Mouse (Mus musculus) kidney, embryonic 15.5 days (tissue): ENCODE measurements at regions not wholly inside any gene's neighbourhood (a gene's known extent, or its start where the extent isn't known, plus 50 kb on each side); places are given as distances from the start of the nearest gene placed in this dataset.
"Not testable (repeated sequence)": the region's sequence is repeated elsewhere in the genome, so short reads cannot be mapped to it uniquely, and the experiment has no call there.

Source experiments
- ATAC-seq: fragments of 200-750 bp; cut with Nextera tagmentation; replicated peaks from 2 replicates; pipeline ENCODE4 v1.8.0; 2017; ENCODE audit warnings: moderate TSS enrichment; ENCODE audit not compliant: low FRiP score
- H3K27ac ChIP-seq: fragments of 300-500 bp; sonication (generic); 2 replicates; pipeline ENCODE4 v1.5.1; 2015; ENCODE audit warnings: mild to moderate bottlenecking, inconsistent platforms
- H3K27me3 ChIP-seq: fragments of 300-500 bp; sonication (generic); 2 replicates; pipeline ENCODE4 v1.6.1; 2015; ENCODE audit warnings: inconsistent platforms
- H3K36me3 ChIP-seq: fragments of 300-500 bp; sonication (generic); 2 replicates; pipeline ENCODE4 v1.6.1; 2015; ENCODE audit warnings: inconsistent platforms
- H3K4me1 ChIP-seq: fragments of 300-500 bp; sonication (generic); 2 replicates; pipeline ENCODE4 v1.6.1; 2015; ENCODE audit warnings: inconsistent platforms
- H3K4me2 ChIP-seq: fragments of 300-500 bp; sonication (generic); 2 replicates; pipeline ENCODE4 v1.6.1; 2015; ENCODE audit warnings: moderate library complexity, mild to moderate bottlenecking, inconsistent platforms
- H3K4me3 ChIP-seq: fragments of 300-500 bp; sonication (generic); replicated peaks from 2 replicates; pipeline ENCODE4 v1.5.1; 2015; ENCODE audit warnings: mild to moderate bottlenecking, inconsistent platforms
- H3K9ac ChIP-seq: fragments of 300-500 bp; sonication (generic); 2 replicates; pipeline ENCODE4 v1.6.1; 2015; ENCODE audit warnings: mild to moderate bottlenecking, inconsistent platforms
- H3K9me3 ChIP-seq: fragments of 300-500 bp; sonication (generic); replicated peaks from 2 replicates; pipeline ENCODE4 v1.6.1; 2016; ENCODE audit warnings: inconsistent platforms
- WGBS: fragments of 180-500 bp; shearing (Covaris S2); methylation state at CpG from one replicate; pipeline ENCODE4 v1.1.7; 2015; ENCODE audit warnings: mixed read lengths; 5-methylcytosine and 5-hydroxymethylcytosine counted together

DNA sequence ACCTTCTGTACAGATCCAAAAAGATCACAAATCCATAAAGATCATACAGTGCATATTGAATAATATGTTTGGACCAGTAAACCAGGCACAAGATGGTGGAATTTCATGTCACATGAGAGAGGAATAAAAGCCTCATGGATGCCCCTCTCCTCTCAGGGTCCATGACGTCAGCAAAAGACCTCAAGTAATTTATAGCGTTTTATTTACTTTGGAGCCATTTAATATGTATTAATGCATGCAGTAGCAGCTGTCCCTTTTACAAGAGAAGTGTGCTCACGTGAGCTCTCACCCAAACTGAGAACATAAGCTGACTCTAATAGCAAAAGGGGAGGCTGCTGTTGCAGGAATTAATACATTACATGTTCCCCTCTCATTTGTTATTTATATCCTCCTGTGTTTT, 355.7 kb upstream of the Cypt12 start:
- 33% methylated on average over 3 of the region's 3 CpGs for WGBS
- no peak overlapping the region for H3K9ac ChIP-seq

DNA sequence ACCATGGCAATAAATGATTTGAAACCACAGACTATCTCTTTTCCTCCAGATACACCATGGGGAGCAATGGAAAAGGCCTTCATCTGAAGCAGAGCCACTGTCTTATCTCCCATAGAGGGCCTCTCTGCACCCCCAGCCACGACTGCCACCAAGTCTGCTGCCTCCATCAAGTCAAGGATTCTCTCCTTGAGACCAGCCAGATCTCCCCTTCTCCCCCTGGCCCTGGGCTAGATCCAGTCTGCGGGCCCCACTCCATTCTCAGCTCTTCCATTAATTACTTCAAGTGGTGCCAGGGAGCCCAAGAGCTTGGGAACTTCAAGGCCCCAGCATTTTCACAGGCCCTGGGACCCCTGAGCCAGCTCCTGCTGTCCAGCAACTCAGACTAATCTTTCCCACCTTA, 351.8 kb upstream of the Cypt12 start:
- no peaks in the 10 kb centered on the region for H3K27me3 ChIP-seq
- no peaks in the 10 kb centered on the region for H3K36me3 ChIP-seq
- no peak overlapping the region for H3K9ac ChIP-seq
- 74% methylated on average over 2 of the region's 2 CpGs for WGBS
- ATAC-seq: no peak
- H3K9me3 ChIP-seq: no peaks in the 10 kb centered on the region
- H3K4me1 ChIP-seq: no peaks in the 10 kb centered on the region
- no peak overlapping the region for H3K4me3 ChIP-seq
- no peak overlapping the region for H3K4me2 ChIP-seq
- no peak overlapping the region for H3K27ac ChIP-seq

More for the DNA sequence above, 355.7 kb upstream of the Cypt12 start:
- Histone ChIP-seq H3K36me3 (no peaks in the 10 kb centered on the region), H3K27me3 (no peaks in the 10 kb centered on the region), H3K4me1 (no peaks in the 10 kb centered on the region), H3K4me2 (no peak overlapping the region), H3K27ac (no peak overlapping the region), H3K9me3 (no peaks in the 10 kb centered on the region), H3K4me3 (no peak overlapping the region)
- ATAC-seq: no peak

DNA sequence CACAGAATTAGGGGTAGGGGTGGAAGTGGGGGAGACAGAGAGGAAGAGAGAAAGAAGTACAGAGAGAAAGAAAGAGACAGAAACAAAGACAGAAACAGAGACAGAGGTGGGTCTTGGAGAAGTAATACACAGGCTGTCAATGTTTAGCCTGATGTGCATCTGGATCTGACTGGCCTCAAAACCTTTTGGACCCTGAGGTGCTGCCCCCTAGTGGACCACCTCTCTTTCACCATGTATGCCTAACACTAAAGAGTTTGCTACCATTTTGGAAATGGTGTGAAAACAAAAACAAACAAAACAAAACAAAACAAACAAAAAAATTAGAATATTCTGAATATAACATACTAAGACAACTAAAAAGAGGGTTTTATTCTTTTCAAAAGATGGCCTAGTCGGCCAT, 334.7 kb upstream of the Cypt12 start:
- WGBS: 77% methylated on average over 1 of the region's 1 CpGs
- no peak for ATAC-seq
- no peak overlapping the region for H3K4me2 ChIP-seq

DNA sequence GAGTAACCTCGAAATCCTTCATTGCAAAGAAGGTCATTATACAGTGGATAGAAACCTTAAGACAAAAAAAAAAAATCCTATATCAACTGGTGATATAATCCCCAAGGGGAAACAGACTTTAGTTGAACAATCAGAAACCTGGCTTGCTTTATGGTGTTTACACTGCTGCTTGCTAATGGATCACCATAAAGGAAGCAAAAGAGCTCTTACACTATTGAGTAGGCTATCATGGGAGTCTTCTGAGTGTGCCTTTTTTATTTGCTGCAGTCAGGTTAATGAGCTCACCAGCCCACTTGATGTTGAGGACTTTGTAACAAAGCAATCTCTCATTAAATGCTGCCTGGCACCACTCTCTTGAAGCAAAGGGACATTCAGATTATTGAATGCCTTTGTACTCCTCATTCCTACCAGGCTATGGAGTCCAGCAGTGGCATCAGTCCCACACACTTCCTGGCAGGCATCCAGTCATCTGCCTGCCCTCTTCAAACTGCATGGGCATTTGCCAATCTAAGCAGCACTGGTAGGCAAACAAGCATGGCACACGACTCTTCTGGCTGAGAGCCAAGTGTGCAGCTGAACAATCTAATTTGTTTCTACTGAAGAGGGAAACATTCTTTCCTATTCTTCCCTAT, 331.7 kb upstream of the Cypt12 start:
- Histone ChIP-seq H3K27ac (no peak overlapping the region), H3K4me3 (no peak overlapping the region), H3K4me1 (no peaks in the 10 kb centered on the region), H3K36me3 (no peaks in the 10 kb centered on the region), H3K9me3 (no peaks in the 10 kb centered on the region), H3K27me3 (no peaks in the 10 kb centered on the region), H3K9ac (no peak overlapping the region), H3K4me2 (no peak overlapping the region)
- WGBS: 61% methylated on average over 2 of the region's 2 CpGs
- no peak for ATAC-seq

More for the DNA sequence above, 334.7 kb upstream of the Cypt12 start:
- no peak overlapping the region for H3K4me3 ChIP-seq
- H3K36me3 ChIP-seq: no peaks in the 10 kb centered on the region
- no peaks in the 10 kb centered on the region for H3K4me1 ChIP-seq
- no peak overlapping the region for H3K27ac ChIP-seq
- no peaks in the 10 kb centered on the region for H3K27me3 ChIP-seq
- H3K9ac ChIP-seq: no peak overlapping the region
- no peaks in the 10 kb centered on the region for H3K9me3 ChIP-seq

DNA sequence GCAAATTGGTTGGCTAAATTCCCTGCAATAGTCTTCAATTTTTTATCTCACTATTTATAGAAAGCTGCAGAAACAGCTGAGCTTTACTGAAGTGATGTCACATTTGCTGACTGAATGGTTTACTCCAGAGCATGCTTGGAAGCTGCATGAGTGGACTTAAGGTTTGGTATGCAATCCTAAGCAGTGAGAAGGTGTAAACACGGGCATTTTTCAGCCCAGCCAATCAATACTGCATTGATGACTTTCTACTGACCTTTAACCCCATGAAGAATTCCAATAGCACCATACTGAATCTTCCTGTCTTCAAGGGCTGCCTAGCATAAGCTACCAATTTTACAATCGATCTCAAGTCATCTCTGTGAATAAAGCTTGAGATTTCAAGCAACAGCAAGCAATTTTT, 328.7 kb upstream of the Cypt12 start:
- no peaks in the 10 kb centered on the region for H3K4me1 ChIP-seq
- H3K4me3 ChIP-seq: no peak overlapping the region
- no peaks in the 10 kb centered on the region for H3K36me3 ChIP-seq
- 50% methylated on average over 2 of the region's 2 CpGs for WGBS
- H3K9me3 ChIP-seq: no peaks in the 10 kb centered on the region
- H3K27me3 ChIP-seq: no peaks in the 10 kb centered on the region
- no peak overlapping the region for H3K9ac ChIP-seq
- no peak overlapping the region for H3K4me2 ChIP-seq
- ATAC-seq: no peak
- H3K27ac ChIP-seq: no peak overlapping the region

DNA sequence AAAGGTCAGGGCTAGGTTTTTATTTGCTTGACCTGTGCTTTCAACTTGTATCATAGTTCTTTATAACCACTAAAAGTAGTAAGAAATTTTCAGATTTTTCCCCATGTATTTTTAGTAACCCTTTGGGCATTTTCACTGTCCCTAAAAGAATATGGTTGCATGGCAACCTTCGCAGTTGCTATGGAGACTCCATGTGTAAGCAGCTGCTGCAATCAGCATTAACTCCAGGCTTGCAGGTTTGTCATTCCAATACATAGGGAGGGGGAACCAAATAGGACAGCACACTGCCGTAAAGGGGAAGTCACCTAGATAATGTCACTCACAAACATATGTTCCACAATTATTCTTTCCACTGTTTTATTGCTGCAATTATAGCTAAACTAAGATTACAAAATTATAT, 328.3 kb upstream of the Cypt12 start:
- Histone ChIP-seq H3K4me3 (no peak overlapping the region), H3K4me1 (no peaks in the 10 kb centered on the region)

DNA sequence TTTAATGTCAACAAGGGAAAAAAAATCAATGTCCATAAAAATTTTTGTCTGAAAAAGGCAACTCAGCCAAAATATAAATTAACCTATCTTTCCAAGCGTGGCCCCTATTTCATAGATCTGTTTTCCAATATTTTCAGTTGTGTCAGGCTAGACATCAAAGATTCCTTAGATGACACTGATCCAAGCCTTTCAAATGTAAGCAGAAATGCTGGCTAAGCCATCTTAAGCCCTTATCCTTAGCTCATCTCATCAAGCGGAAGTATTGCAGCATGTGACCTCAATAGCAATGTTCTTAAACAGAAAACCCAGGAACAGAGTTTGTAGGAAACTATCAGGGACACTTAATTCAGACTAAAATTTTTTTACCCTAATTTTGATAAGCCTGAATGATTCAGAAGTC, 327.8 kb upstream of the Cypt12 start:
- Histone ChIP-seq H3K4me1 (no peaks in the 10 kb centered on the region), H3K9ac (no peak overlapping the region), H3K27ac (no peak overlapping the region), H3K36me3 (no peaks in the 10 kb centered on the region), H3K4me2 (no peak overlapping the region), H3K9me3 (no peaks in the 10 kb centered on the region), H3K4me3 (no peak overlapping the region), H3K27me3 (no peaks in the 10 kb centered on the region)
- ATAC-seq: no peak
- 83% methylated on average over 2 of the region's 2 CpGs for WGBS

More for the DNA sequence above, 328.3 kb upstream of the Cypt12 start:
- Histone ChIP-seq H3K27ac (no peak overlapping the region), H3K4me2 (no peak overlapping the region), H3K27me3 (no peaks in the 10 kb centered on the region), H3K9me3 (no peaks in the 10 kb centered on the region), H3K36me3 (no peaks in the 10 kb centered on the region), H3K9ac (no peak overlapping the region)
- ATAC-seq: no peak
- 54% methylated on average over 2 of the region's 2 CpGs for WGBS

DNA sequence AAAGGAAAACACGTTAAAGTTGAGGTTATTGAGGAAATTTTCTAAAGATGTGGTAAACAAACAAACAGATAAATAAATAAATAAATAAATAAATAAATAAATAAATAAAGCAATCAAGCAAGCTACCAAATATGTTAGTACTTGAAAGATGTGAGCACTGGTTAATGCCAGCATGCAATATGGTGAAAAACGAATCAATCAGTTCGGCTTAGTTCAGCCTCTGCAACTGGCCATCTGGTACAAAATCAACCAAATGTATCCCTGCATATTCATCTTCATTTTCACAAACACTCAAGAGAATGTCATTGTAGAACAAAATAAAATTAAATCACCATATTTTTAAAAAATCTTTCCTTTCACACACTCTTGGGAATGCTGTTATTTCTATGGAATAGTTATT, 315.7 kb upstream of the Cypt12 start:
- no peaks in the 10 kb centered on the region for H3K27me3 ChIP-seq
- H3K4me2 ChIP-seq: no peak overlapping the region
- H3K27ac ChIP-seq: no peak overlapping the region
- H3K4me1 ChIP-seq: no peaks in the 10 kb centered on the region
- H3K36me3 ChIP-seq: no peaks in the 10 kb centered on the region
- H3K4me3 ChIP-seq: no peak overlapping the region
- H3K9ac ChIP-seq: no peak overlapping the region
- WGBS: 88% methylated on average over 3 of the region's 3 CpGs
- no peaks in the 10 kb centered on the region for H3K9me3 ChIP-seq
- ATAC-seq: no peak

DNA sequence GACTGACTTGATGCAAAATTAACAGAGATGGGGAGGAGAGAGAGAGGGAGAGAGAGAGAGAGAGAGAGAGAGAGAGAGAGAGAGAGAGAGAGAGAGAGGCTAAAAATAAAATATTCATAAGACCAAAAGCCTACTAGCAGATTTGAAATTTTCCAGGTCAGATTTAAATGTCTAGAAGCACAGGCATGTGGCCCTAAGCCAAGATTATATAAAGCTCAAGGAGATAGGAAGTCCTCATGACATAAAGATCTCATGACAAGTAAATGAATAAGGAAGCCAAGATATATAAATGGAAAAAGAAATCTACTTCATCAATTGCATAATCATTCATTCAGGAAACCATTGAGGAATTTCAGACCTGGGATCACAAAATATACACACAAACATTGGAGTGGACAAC, 311.9 kb upstream of the Cypt12 start:
- no peaks in the 10 kb centered on the region for H3K36me3 ChIP-seq
- H3K9me3 ChIP-seq: no peaks in the 10 kb centered on the region
- H3K4me2 ChIP-seq: no peak overlapping the region
- no peaks in the 10 kb centered on the region for H3K27me3 ChIP-seq
- no peak overlapping the region for H3K9ac ChIP-seq
- no peak overlapping the region for H3K27ac ChIP-seq
- no peak for ATAC-seq
- H3K4me3 ChIP-seq: no peak overlapping the region
- H3K4me1 ChIP-seq: no peaks in the 10 kb centered on the region

DNA sequence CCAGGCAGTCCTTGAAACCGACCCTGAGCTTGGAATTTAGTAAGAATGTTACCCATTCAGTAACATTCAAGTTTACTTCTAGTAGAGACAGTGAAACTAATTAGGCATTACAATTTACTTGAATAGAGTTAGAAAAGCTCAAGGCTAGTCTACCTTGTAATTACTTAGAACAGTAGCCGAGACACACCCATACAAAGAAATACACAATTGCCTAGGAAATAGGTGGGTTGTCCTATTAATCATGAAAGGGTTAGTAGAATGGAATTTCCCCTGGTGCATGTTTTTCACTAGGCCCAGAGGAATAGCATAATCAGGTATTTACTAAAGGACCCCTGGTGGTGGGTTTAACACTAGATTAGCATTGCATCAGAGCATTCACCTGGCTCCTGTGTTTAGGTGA, 288.2 kb upstream of the Cypt12 start:
- WGBS: 85% methylated on average over 2 of the region's 2 CpGs
- H3K27me3 ChIP-seq, ATAC-seq: not testable (repeated sequence)

DNA sequence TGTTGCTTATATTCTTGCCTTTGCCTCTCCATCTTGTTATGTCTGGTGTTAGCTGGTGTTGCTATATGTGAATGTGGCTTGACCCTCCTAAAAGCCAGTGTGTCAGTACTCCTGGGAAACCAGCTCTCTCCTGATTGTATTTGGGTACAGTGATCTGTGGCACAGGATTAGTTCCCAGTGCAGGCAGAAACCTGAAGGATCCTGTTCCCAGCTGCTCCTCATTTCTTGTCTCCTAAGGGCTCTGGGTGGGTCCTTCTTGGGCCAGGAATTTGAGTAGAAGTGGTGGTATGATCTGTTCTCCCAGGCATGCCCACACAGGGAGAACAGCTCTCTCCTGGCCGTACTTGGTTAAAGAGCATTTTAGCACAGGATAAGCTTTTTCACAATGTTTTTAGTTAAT, 286.2 kb upstream of the Cypt12 start:
- Histone ChIP-seq H3K4me2 (no peak overlapping the region), H3K36me3 (no peaks in the 10 kb centered on the region), H3K27me3 (no peaks in the 10 kb centered on the region), H3K9ac (no peak overlapping the region), H3K9me3 (no peaks in the 10 kb centered on the region), H3K4me3 (no peak overlapping the region), H3K4me1 (no peaks in the 10 kb centered on the region), H3K27ac (no peak overlapping the region)
- ATAC-seq: no peak
- WGBS: 77% methylated on average over 1 of the region's 1 CpGs

More for the DNA sequence above, 288.2 kb upstream of the Cypt12 start:
- H3K4me1 ChIP-seq, H3K9ac ChIP-seq, H3K36me3 ChIP-seq, H3K27ac ChIP-seq, H3K4me3 ChIP-seq, H3K4me2 ChIP-seq, H3K9me3 ChIP-seq: not testable (repeated sequence)

DNA sequence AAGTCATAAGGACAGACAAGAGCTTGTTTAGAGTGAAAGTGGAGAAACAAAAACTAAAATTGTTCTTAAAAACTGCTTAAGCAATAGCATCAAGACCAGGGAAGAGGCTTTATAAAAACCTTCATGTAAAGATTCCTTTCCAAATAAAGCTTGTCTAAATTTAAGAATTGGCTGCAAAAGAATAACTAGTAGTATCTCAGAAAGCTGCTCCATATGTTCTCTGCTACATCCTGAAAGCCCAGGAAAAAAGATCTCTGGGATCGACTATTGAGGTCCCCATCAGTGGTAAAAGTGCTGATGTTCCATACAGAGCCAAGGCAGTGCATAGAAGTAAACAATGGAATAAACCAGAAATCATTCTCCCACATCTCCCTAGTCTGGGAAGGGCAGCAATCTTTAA, 281.2 kb upstream of the Cypt12 start:
- Histone ChIP-seq H3K4me3 (no peak overlapping the region), H3K4me1 (no peaks in the 10 kb centered on the region), H3K27ac (no peak overlapping the region), H3K9ac (no peak overlapping the region), H3K4me2 (no peak overlapping the region), H3K27me3 (no peaks in the 10 kb centered on the region), H3K9me3 (no peaks in the 10 kb centered on the region), H3K36me3 (no peaks in the 10 kb centered on the region)
- WGBS: 76% methylated on average over 1 of the region's 1 CpGs
- no peak for ATAC-seq

DNA sequence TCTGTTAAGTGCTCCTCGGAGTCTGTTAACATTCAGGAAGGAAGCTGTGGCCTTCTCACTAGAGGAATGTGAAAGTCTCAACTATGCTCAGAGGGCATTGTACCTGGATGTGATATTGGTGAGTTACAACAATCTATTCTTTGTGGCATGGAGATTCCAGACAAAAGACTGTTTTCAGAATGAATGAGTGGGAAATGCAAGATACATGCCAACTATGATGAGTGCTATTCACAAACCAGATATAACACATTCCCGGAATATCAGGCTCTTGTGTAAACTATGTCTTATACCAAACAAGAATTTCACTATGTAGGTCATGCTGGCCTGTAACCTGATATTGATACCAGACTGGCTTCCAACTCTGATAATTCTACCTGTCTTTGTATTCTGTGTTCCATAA, 279.4 kb upstream of the Cypt12 start:
- Histone ChIP-seq H3K4me1 (no peaks in the 10 kb centered on the region), H3K4me3 (no peak overlapping the region), H3K36me3 (no peaks in the 10 kb centered on the region), H3K9ac (no peak overlapping the region), H3K4me2 (no peak overlapping the region), H3K27ac (no peak overlapping the region), H3K9me3 (no peaks in the 10 kb centered on the region), H3K27me3 (no peaks in the 10 kb centered on the region)
- ATAC-seq: no peak
- 89% methylated on average over 2 of the region's 2 CpGs for WGBS
